Mouse (Mus musculus) lung, postnatal 36 days (tissue): ENCODE measurements at regions not wholly inside any gene's neighbourhood (a gene's known extent, or its start where the extent isn't known, plus 50 kb on each side); places are given as distances from the start of the nearest gene placed in this dataset.
"Not testable (repeated sequence)": the region's sequence is repeated elsewhere in the genome, so short reads cannot be mapped to it uniquely, and the experiment has no call there.

Experiments
- DNase-seq: peaks from one replicate; pipeline ENCODE4 v3.0.0; 2022; ENCODE audit warnings: mixed read lengths

DNA sequence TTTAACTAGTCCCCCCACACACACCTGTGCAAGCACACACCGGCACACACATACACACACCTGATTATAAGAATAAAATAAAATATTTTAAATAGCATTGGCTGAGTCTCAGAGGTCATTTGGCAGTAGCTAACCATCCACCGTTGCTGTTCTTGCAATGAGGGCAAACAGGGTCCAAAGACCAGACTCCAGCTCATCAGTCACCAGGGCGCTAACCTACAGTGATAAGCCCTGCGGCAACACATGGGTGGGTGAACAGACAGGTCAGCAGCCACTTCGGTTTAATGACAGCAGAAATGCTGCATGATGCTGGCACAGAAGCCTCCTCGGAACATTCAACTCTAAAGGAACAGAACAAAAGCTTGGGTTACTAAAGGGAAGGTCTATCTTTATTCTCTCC, 54.9 kb downstream of the Tas2r134 start:
- DNase-seq: no peak

DNA sequence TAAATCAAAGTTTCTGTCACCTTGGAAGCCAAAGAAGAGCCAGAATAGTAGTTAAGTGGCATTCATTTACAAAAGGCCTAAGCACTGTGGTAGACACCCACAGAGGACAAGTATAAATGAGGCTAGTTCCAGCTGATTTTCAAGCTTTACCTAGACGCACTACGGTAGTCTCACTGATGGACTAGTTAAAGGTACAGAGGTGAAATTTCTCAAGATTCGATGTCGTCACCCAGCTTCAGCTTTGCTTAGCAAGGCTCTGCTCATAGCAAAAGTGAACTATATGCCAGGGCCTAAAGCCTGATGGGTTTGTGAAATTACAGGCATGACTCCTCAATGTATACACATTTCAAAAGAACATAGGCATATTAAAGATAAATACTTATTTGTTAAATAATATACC, 55.4 kb downstream of the Tas2r134 start:
- no peak for DNase-seq

DNA sequence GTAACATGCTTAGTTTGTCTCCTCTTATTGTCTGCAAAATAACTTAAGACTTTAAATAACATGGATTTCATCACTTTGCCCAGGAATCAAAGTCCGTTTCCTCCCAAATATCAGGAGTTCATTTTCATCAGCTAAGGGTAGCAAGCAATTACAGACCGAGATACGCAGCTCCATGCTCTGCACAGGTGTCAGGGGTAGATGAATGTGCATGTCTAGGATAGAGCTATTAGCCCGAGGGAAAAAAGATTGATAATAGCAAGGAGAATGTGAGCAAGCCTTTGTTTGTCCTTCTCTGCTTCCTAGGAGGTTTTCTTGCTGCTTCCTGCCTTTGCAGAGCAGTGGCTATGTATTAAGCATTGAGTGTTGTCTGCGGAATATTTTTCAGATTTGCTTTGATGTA, 77.8 kb downstream of the Tas2r134 start:
- DNase-seq: no peak

DNA sequence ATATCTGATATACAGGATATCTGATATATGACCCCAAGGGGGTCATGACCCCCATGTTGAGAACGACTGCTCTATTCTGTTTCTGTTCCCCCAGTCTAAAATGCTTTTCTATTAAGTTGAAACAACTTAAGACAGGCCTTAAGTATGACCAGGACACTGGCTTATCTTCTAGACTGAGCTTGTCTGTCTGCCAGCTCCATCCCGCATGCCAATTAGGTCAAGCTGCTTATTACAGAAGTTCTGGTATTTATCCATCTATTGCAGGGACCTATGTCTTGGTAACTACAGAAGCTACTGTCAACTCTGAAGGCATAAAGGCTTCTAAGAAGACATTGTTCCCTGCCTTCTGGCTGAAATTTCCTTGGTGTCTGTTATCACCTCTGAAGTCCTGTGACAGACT, 81.4 kb downstream of the Tas2r134 start:
- DNase-seq: peak; percentile 15

DNA sequence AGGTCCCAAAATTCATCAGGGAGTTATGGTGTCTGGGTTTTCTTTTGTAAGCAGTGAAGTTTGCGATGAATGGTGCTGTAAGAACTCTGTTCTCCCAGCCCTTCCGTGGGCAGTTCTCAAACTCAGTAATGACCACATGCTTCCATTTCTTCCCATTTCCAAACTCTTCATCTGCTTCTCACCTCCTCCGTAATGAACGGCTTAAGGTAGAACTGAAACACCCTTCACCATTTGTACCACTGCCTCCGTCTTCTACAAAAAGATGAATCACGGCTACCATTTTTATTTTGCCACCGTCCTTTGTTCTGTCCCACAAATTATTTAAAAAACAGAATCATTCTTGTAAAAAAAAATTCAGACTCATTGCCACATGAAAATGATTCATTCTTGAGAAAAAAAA, 85.3 kb downstream of the Tas2r134 start:
- no peak for DNase-seq

DNA sequence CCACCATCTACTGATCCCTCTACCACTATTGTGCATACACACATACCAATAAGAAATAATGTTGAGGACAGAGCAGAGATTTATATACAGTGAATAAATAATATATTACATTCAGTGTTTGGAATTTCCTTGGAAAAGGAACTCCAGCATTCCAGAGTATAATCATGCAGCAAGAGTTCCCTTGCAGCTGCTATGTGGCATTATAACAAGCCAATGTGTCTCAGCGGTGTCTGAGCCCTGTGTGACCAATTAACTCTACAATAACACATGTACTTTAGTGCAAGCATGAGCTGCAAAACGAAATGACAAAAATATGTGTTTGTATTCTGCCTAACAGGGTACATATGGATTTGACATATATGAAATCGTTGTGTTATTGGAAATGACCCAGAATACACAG, 103.5 kb downstream of the Tas2r134 start:
- DNase-seq: no peak

DNA sequence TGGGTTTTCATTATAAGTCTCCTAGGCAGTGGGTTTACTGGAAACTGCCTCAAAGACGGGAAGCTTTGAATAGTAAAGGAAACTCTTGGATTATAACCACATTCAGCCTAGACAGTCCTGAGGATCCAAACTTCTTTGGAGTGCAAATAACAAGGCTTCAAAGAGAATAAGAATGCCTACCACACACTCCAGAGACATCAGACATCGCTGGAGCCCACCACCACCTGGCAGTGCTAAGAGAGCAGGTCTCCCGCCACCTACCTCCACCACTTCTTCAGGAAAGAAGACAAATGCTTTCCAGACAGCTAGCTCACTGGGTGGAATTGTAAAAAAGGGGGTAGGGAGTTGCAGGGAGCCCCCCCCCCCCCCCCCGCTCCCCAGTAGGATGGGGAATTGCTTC, 104.4 kb downstream of the Tas2r134 start:
- DNase-seq: no peak

DNA sequence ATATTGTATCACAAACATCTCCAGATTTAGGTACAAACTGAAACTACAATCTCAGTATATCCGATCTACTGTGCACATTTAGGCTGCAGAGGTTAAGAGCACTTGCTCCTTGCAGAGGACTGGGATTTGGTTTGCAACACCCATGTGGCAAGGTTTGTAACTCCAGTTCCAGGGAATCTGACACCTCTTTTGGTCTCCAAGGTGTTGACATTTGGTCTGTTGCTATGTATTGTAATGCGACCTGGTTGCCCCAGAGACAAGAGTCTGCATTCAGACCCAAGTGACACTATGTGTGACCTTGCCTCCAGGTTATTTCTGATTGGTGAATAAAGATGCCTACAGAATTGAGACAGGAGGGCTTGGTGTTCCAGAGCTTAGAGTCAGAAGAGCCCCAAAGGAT, 105.0 kb downstream of the Tas2r134 start:
- peak; percentile 35 for DNase-seq

DNA sequence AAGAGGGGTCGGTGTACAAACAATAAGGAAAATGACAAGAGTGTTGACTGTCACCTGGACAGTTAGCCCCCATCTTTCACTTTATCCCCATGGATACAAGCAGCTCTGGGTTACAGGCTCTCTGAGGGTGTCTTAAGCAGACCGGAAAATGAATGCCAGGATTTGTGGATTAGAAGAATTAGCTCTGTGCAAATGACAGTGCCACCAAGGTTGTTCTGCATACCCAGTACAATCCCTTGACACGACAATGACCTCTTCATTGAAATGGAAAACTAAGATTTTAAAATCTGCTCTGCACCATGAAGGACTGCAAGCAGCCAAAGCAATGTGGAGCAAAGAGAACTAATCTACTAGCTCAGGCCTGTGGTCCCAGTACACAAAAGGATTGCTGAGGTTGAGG, 105.9 kb downstream of the Tas2r134 start:
- DNase-seq: no peak

DNA sequence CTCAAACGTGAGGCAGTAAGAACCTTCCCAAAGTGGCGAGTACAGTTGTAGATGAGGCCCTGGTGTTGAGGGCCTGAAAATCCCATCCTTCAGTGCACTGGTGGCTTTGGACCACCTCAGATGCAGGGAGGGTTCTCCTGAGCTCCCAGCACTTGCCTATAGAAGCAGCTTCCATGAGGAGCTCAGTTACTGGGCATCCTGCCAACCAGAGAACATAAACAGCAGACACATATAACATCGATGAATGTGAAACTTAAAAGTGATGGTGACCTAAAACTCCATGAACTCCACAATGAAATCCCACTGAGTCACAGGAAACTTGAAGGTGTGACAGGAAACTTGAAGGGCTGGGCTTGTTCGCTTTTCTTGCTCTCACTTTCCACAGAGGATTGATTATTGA, 109.1 kb downstream of the Tas2r134 start:
- DNase-seq: no peak

DNA sequence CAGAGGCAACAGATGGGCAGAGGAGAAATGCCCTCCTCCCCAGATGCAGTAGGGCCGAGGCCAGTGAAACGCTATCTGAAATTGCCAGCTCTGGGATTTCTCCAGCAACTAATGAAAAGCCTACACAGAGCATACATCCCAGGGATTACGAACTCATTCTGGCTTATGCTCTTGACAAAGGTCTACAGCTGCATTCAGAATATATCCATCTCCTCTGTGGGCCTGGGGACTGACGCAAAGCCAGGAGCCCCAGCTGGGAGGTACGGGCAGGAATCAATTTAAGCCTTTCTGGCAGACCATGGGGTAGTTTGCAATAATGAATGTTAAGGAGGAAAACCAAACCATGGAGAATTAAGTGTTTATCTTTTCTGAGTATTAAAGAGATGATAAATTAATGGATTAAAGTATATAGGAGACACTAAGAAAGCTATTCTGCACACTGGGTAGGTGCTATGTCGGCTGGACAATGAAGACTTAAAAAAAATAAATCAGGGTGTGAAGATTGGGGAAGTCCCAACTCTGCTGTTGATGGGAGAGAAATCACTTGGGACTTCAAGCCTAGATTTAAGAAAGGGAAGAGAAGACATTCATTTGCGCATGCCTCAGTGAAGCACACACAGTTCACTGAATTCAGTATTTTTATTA, 120.5 kb downstream of the Tas2r134 start:
- no peak for DNase-seq

DNA sequence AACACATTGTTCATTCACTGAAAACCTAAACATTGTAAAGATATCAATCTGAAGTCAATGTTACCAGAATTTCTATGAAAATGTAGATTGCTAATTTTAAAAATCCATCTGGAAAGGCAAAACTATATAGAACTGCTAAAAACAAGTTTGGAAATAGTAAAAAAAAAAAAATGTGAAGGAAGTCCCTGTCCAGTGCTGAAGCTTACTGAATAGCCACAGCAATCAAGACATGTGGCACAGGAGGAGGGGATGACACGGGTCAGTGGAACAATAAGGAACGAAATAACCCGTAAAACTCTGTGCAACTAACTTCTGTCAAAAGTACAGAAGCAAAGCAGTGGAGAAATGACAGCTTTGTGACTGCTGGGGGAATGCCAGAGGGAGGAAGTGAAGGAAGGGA, 121.9 kb downstream of the Tas2r134 start:
- no peak for DNase-seq

DNA sequence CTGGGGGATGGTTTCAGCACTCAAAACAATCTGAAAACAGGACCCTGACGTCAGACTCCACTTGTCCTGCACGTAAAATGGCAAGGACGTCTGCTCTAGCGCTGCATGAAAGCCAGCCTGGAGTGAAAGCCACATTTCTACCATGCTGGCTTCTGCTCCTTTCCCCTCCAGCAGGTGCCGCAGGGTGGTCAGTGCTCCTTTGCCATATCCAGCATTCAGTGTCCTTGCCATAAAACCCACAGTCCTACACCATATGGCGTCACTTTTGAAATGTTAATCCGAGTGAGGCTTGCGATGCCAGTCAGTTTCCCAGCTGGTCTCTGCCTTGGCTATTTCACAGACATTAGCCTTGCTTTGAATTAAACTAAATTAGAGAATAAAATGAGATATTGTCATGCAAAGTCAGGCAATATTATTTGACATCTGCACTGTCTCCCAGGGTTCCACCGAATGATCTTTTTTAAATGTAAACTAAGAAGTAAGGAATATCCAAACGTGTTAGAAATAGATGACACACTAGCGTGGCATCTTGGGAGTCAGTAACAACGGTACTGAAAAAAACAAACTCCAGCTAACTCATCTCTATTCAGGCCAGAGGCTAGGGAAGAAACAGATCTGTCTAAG, 125.7 kb downstream of the Tas2r134 start:
- no peak for DNase-seq

DNA sequence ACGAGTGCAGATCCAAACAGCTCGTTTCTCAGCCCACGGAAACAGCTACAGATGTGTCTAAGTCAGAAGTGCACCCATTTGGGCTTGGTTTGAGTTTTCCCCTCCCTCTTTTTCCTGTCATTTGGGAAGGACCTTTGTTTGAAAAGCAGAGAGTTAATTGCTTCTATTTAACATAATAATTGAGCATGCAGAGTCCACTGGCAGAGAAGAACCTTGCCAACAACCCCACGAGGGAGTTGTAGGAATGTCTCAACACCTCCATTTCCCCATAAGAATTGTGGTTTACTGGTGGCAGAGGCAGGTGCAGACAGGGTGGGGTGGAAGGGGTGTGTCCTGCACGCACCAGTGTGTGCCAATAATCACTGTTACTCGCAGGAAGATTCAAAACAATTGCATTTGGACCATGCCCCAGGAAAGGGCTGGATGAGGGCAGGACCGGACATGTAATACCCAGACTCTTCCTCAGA, 126.3 kb downstream of the Tas2r134 start:
- no peak for DNase-seq

DNA sequence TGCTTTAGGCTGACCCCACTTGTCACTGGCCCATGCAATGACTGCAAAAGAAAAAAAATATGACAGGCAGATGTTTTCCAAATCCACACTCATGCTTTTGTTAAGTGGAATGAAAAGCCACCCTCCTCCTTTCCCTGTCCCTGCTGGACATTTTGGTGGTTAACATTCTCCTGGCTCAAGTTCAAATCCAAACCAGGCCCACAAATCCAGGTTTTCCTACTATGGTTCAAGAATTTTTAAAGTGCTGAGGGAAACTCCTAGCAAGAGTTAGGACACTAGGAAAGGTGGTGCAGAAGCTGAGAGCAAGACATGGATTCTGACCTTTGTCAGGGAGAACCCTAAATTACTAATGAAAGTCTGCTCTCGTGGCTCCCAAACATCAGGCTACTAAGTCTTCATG, 130.1 kb downstream of the Tas2r134 start:
- DNase-seq: no peak

DNA sequence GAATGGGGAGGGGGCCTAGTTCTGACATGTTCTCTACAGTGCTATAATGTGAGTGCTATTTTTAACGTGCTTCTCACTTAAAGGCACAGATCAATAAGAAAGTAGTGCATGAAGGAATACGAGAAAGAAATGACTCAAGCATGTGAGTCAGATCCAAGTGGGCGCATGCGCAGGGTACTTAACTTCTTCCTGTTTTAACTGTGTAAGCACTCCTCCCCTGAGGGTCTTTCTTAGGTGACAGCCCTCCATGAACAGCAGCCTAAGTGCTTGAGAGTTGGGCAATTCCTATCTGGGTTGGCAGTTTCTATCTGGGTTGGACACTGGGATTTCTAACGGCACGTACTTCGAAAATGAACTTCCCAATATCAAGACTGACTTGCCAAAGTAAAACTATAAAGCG, 130.8 kb downstream of the Tas2r134 start:
- peak; percentile 3 for DNase-seq

DNA sequence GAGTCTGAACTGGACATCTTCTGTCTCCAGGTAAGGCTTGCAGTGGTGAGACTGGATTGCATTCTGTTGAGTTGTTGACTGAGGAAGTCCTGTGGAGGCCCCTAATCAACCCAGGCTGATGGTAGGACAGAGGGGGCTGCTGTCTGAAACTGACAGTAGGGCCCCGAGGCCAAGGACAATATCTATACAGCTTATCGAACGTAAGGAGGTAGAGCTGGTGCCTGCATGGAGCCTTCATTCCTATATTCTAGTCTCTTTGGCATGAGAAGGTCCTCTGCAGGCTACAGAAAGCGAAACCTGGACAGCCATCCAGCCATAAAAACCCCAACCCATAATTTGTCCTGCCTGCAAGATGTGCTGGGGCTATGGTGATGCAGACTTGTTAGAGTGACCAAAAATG, 135.6 kb downstream of the Tas2r134 start:
- DNase-seq: no peak

DNA sequence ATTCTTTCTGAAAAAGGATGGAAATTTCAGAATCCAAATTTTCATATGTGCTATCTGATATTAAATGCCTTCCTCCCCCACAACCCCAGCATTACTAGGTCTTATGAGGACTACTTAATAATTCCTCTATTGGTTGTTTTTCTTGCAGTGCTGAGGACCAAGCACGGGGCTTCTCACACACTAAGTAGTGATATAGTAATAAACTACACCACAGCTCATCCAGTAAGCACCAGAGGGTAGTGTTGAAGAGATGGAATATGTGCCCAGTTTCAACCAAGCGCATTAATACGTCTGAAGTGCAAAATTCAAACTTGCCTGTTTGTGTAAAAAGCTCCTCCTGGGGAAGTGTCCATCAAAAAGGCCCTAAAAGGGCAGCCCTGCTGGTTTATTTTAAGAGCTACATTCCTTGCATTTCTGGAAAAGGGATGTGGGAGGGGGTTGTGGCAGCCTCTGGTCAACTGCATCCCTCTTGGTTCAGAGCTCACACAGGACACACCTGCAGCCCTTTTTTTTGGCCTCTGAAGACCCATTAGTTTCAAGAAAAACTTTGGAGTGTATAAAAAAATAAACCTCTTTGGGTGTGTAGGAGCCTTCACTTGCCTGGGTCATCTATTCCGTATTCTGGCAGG, 140.3 kb downstream of the Tas2r134 start:
- no peak for DNase-seq

DNA sequence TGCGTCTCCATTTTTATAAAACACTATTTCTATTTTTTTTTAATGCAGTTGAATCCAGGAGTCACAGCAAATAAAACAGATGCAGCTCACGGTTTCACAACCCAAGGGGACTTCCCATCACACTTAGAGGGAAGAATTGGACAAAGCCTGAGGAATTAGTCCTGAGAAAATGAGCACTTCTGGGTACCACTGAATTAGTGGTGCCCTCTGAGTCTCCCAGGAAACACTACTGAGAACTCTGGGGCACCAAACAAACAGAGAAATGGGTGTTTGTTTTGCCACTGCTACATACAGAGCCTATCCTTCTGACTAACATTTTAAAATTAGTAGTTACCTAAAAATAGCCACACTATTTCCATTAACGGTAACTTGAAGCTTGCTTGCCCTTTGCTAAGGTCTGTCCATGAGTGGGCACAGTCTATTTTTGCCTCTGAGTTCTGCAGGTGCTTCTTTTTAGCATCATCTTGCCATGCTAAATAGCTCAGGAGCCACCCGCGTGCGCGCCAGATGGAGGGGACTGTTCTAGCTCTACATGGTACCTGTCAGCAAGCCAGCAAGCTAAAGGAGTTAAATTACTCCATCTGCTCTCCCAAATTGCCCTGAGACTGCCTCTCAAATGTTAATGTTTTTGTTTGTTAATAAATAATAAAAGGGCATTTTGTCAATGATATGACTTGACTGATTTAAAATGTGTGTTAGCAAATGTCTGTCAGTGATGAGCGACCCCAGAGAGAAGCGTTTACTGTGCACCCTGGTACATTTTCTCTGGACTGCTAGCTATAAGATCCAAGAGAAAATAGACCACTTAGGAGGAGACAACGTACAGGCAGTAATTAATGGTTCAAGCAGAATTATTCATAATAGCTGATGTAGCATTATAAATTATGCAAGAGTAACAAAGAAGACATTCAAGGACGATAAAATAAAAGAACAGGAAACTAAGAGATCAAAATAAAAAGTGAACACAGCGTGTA, 141.3 kb downstream of the Tas2r134 start:
- DNase-seq: no peak

DNA sequence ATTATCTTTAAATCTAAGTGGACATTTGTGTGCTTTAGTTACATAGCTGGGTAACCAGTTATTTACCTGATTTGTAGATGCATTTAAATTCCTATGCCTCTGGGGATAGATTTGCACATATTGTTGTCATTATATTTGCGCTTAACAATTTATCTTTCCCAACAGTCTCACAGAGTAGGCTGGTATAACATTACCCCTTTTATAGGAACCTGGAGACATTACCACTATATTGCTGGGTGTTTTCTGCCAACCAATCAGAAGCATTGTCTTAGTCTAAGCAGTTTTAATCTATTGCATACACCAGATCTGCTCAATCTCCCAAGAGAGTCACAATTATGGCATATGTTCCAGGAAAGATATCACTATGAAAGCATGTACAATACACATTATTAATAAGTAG, 149.8 kb downstream of the Rbm43 start:
- DNase-seq: no peak

DNA sequence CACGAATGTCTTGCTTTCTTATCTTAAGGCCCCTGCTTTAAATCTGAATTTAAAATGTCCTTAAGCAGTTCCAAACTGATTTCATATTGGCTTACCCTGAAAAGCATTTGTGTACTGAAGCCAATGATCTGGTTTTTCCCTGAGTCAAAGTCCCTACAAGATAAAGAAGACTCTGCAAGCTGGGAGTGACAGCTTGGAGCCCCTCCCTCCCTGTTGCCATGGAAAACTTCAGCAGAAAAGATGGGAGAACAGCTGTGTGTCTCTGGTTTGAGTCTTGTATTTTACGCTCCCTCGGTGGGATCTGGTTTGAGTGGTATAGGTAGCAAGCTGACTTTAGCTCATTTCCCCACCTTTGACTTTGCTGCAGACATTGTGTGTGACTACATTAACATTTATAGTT, 146.1 kb downstream of the Rbm43 start:
- DNase-seq: no peak

DNA sequence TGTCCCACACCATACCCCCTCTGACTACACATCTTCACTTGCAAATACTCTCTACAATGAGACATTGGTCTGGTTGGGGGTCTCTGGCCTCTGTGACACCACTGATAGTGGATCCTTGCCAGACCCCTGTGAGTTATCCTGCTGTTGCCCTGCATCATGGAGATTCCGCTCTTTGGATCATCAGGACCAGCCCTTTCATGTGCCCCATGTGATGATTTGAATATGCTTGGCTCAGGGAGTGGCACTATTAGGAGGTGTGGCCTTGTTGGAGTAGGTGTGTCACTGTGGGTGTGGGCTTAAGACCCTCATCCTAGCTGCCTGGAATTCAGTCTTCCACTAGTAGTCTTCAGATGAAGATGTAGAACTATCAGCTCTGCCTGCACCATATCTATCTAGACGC, 141.7 kb downstream of the Rbm43 start:
- not testable (repeated sequence) for DNase-seq

DNA sequence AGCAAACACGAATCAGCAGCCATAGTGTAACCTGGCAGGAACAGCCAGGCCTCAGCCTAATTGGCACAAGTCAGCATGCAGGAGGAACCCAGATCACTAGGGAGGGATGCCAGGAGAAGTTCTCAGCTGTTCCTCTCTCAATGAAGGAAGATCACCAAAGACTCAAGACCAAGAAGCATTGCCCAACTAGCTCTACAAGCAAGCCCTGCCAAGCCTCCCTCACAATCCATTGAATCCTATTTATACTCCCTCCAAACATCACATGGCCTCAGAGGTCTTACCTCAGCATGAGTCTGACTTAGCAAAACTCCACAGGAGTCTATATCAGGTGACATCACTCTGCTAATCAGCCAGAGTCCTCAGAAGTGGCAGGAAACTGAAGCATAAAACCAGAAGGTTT, 135.1 kb downstream of the Rbm43 start:
- DNase-seq: no peak
